10 mouse cellular contexts compared by ENCODE assay signal in genomic region chr17:35903343-35903991, GRCm38 (mm10). TPM values are rescaled to one million over a fixed set of nuclear protein-coding genes. Genes with fewer than 3 reads are reported as not detected.
DNase-seq lines count a peak whose midpoint lies in the region; ATAC-seq and TF ChIP-seq lines count a peak whose summit lies in the region.
"Had no signal": no experiment of that assay in that cellular context is flagged by ENCODE, and none has a peak within 500 bp of the region (broad histone marks: within the 10 kb centered on the region; RNA-seq: fewer than 3 reads in every experiment).

No protein-coding gene starts in this region.

- no peaks in the 10 kb centered on the region for H3K9me3 ChIP-seq in heart, embryonic 10.5 days
- H3K9me3 ChIP-seq in lung, postnatal 0 days (ENCODE audit: low read length): no peaks in the 10 kb centered on the region

- no peak overlapping the region for H3K4me3 ChIP-seq in heart, embryonic 10.5 days
- no peak overlapping the region for H3K4me3 ChIP-seq in lung, postnatal 0 days (ENCODE audit: low read depth, low read length)

- TF ChIP-seq CTCF in lung, postnatal 0 days (IDR thresholded peaks at IDR 0.05): no peak

- no peak overlapping the region for H3K4me2 ChIP-seq in lung, postnatal 0 days (replicated peaks; ENCODE audit: low read depth, low read length)

- peaks cover 80% of the 10 kb centered on the region for H3K36me3 ChIP-seq in heart, embryonic 10.5 days
- H3K36me3 ChIP-seq in lung, postnatal 0 days (ENCODE audit: insufficient read depth, low read length): no peaks in the 10 kb centered on the region

- peak; percentile 94 for DNase-seq in heart, adult 11 months
- no peak for DNase-seq in heart, embryonic 10.5 days (ENCODE audit: low spot score)
- DNase-seq in lung, postnatal 0 days (ENCODE audit: low spot score): peak; percentile 88
- DNase-seq in left cerebral cortex, adult 9 months (ENCODE audit: low spot score in 2 of 2): no peak
- no peak for DNase-seq in urinary bladder, postnatal 36 days (ENCODE audit: low spot score in 2 of 2)

- ATAC-seq in common myeloid progenitor, adult 5-6 weeks (replicated peaks; ENCODE audit: low read depth, poor library complexity, severe bottlenecking): peak; percentile 40
- ATAC-seq in hematopoietic stem cell, adult 5-6 weeks (replicated peaks in 1 of 2; ENCODE audit: insufficient read depth in 1 of 2, low FRiP score in 2 of 2, low TSS enrichment in 1 of 2, low read depth in 1 of 2, poor library complexity in 2 of 2, severe bottlenecking in 2 of 2): peak; percentile 29 to 33
- peak; percentile 95 for ATAC-seq in lung, postnatal 0 days
- no peak for ATAC-seq in cerebellum, adult (ENCODE audit: insufficient number of reproducible peaks, low FRiP score, low TSS enrichment)
- ATAC-seq: midbrain, embryonic 16.5 days had no signal

- TF ChIP-seq EP300 in lung, postnatal 0 days (IDR thresholded peaks at IDR 0.05): no peak

- H3K4me1 ChIP-seq in heart, embryonic 10.5 days: peaks cover 3% of the 10 kb centered on the region; the same call in 1 of the 2 replicates
- H3K4me1 ChIP-seq in lung, postnatal 0 days (ENCODE audit: insufficient read depth, low read depth, low read length): no peaks in the 10 kb centered on the region

- H3K27ac ChIP-seq in heart, embryonic 10.5 days: no peak overlapping the region
- H3K27ac ChIP-seq in lung, postnatal 0 days (ENCODE audit: low read length): peak overlapping the region; percentile 55

- H3K9ac ChIP-seq in lung, postnatal 0 days (replicated peaks; ENCODE audit: low read depth): no peak overlapping the region

- WGBS in heart, embryonic 10.5 days: 85% methylated on average over 9 of the region's 9 CpGs
- 62% methylated on average over 9 of the region's 9 CpGs for WGBS in lung, postnatal 0 days

- H3K27me3 ChIP-seq in heart, embryonic 10.5 days (ENCODE audit: insufficient read depth, poor library complexity, severe bottlenecking): no peaks in the 10 kb centered on the region
- H3K27me3 ChIP-seq in lung, postnatal 0 days (replicated peaks; ENCODE audit: insufficient read depth, low read length): no peaks in the 10 kb centered on the region
- H3K27me3 ChIP-seq: CH12.LX had no signal

RNA-seq across cellular contexts. Expression of gene 2310061I04Rik, which starts 6.2 kb away (rescaled TPM):
- 23.8 and 26.7 TPM in 2 replicates for polyA plus RNA-seq in heart, embryonic 10.5 days (2016; fragmentation: Nextera tagmentation; extraction: Ambion mirVana)
- total RNA-seq in common myeloid progenitor, adult 5-6 weeks (2017): 6.3 and 10.9 TPM in 2 replicates
- 4.9 and 17.4 TPM in 2 replicates for total RNA-seq in hematopoietic stem cell, adult 5-6 weeks (2017)
- polyA plus RNA-seq in lung, postnatal 0 days (2015; fragmentation: Nextera tagmentation; extraction: Ambion mirVana): 15.9 and 18.5 TPM in 2 replicates

RNA-seq across cellular contexts. Expression of gene Atat1, which starts 6.4 kb away (rescaled TPM):
- 59.4 and 78.6 TPM in 2 replicates for polyA plus RNA-seq in heart, embryonic 10.5 days (2016; fragmentation: Nextera tagmentation; extraction: Ambion mirVana)
- total RNA-seq in common myeloid progenitor, adult 5-6 weeks (2017): 10.8 and 13.6 TPM in 2 replicates
- total RNA-seq in hematopoietic stem cell, adult 5-6 weeks (2017): 13.0 and 18.1 TPM in 2 replicates
- polyA plus RNA-seq in lung, postnatal 0 days (2015; fragmentation: Nextera tagmentation; extraction: Ambion mirVana): 19.3 and 24.6 TPM in 2 replicates

RNA-seq across cellular contexts. Expression of gene Mrps18b, which starts 12.7 kb away (rescaled TPM):
- polyA plus RNA-seq in heart, embryonic 10.5 days (2016; fragmentation: Nextera tagmentation; extraction: Ambion mirVana): 99.5 and 111 TPM in 2 replicates
- 52.4 and 66.3 TPM in 2 replicates for total RNA-seq in common myeloid progenitor, adult 5-6 weeks (2017)
- 47.0 and 51.8 TPM in 2 replicates for total RNA-seq in hematopoietic stem cell, adult 5-6 weeks (2017)
- polyA plus RNA-seq in lung, postnatal 0 days (2015; fragmentation: Nextera tagmentation; extraction: Ambion mirVana): 40.7 and 44.8 TPM in 2 replicates

RNA-seq across cellular contexts. Expression of gene Ppp1r10, which starts 12.8 kb away (rescaled TPM):
- polyA plus RNA-seq in heart, embryonic 10.5 days (2016; fragmentation: Nextera tagmentation; extraction: Ambion mirVana): 37.6 and 45.2 TPM in 2 replicates
- 101 and 107 TPM in 2 replicates for total RNA-seq in common myeloid progenitor, adult 5-6 weeks (2017)
- total RNA-seq in hematopoietic stem cell, adult 5-6 weeks (2017): 175 and 218 TPM in 2 replicates
- 21.4 and 23.5 TPM in 2 replicates for polyA plus RNA-seq in lung, postnatal 0 days (2015; fragmentation: Nextera tagmentation; extraction: Ambion mirVana)

RNA-seq across cellular contexts. Expression of gene Dhx16, which starts 23.8 kb away (rescaled TPM):
- 34.8 and 44.5 TPM in 2 replicates for polyA plus RNA-seq in heart, embryonic 10.5 days (2016; fragmentation: Nextera tagmentation; extraction: Ambion mirVana)
- total RNA-seq in common myeloid progenitor, adult 5-6 weeks (2017): 42.3 and 52.4 TPM in 2 replicates
- 39.1 and 57.0 TPM in 2 replicates for total RNA-seq in hematopoietic stem cell, adult 5-6 weeks (2017)
- 22.3 and 25.8 TPM in 2 replicates for polyA plus RNA-seq in lung, postnatal 0 days (2015; fragmentation: Nextera tagmentation; extraction: Ambion mirVana)

Comparison
In these comparisons a context has a peak if more than half of its experiments do, and no peak if none do; other contexts are left out.
1. DNase-seq: peak in heart, adult 11 months (single experiment) and lung, postnatal 0 days (single experiment); none in heart, embryonic 10.5 days (single experiment), left cerebral cortex, adult 9 months (0 of 2) and urinary bladder, postnatal 36 days (0 of 2).